Mouse (Mus musculus) embryonic facial prominence, embryonic 11.5 days (tissue): ENCODE results near the gene Ift20. TPM values are rescaled to one million over a fixed set of nuclear protein-coding genes. Genes with fewer than 3 reads are reported as not detected.

Experiments used
- ATAC-seq: fragments of 200-750 bp; cut with Nextera tagmentation; replicated peaks from 2 replicates; pipeline ENCODE4 v1.8.0; 2017; ENCODE audit warnings: low read depth; ENCODE audit not compliant: insufficient number of reproducible peaks, low FRiP score, low TSS enrichment
- DNase-seq: peaks from one replicate; pipeline ENCODE4 v3.0.0-alpha.2; 2015; ENCODE audit warnings: low spot score
- H3K27ac ChIP-seq: fragments of 300-500 bp; sonication (generic); replicated peaks from 2 replicates; pipeline ENCODE4 v1.5.1; 2014; ENCODE audit warnings: mild to moderate bottlenecking, low read depth, low read length, control low read depth
- H3K27me3 ChIP-seq: fragments of 300-500 bp; sonication (generic); 2 replicates; pipeline ENCODE4 v1.6.1; 2014; ENCODE audit warnings: mild to moderate bottlenecking, low read length, moderate library complexity, mixed read lengths; ENCODE audit not compliant: control insufficient read depth, insufficient read depth
- H3K36me3 ChIP-seq: fragments of 300-500 bp; sonication (generic); replicated peaks from 2 replicates; pipeline ENCODE4 v1.6.1; 2014; ENCODE audit warnings: low read depth, mild to moderate bottlenecking, low read length, moderate library complexity, mixed read lengths; ENCODE audit not compliant: control insufficient read depth, insufficient read depth
- H3K4me1 ChIP-seq: fragments of 300-500 bp; sonication (generic); 2 replicates; pipeline ENCODE4 v1.6.1; 2014; ENCODE audit warnings: low read length, mixed read lengths; ENCODE audit not compliant: control insufficient read depth, insufficient read depth
- H3K4me2 ChIP-seq: fragments of 300-500 bp; sonication (generic); 2 replicates; pipeline ENCODE4 v1.6.1; 2014; ENCODE audit warnings: low read depth, mild to moderate bottlenecking, control low read depth, low read length, moderate library complexity
- H3K4me3 ChIP-seq: fragments of 300-500 bp; sonication (generic); 2 replicates; pipeline ENCODE4 v1.5.1; 2014; ENCODE audit warnings: low read depth, low read length, control low read depth
- H3K9ac ChIP-seq: fragments of 300-500 bp; sonication (generic); replicated peaks from 2 replicates; pipeline ENCODE4 v1.6.1; 2014; ENCODE audit warnings: mild to moderate bottlenecking, control low read depth, low read length
- H3K9me3 ChIP-seq: fragments of 300-500 bp; sonication (generic); replicated peaks from 2 replicates; pipeline ENCODE4 v1.6.1; 2016; ENCODE audit warnings: mild to moderate bottlenecking, low read length, inconsistent platforms, mixed read lengths; ENCODE audit not compliant: control insufficient read depth
- WGBS: fragments of 180-500 bp; shearing (Covaris S2); extraction: QIAGEN DNeasy Blood & Tissue Kit; methylation state at CpG from one replicate; pipeline ENCODE4 v1.1.7; 2014; 5-methylcytosine and 5-hydroxymethylcytosine counted together
- polyA plus RNA-seq: library from polyadenylated mRNA; unstranded; fragments of >200 nt; fragmentation: Nextera tagmentation; extraction: Ambion mirVana; gene quantifications from 2 replicates; pipeline ENCODE4 v1.2.1, GENCODE M21; 2014

Gene Ift20
- polyA plus RNA-seq, 1 experiment from 2014 or later, result 138 TPM

- H3K9ac ChIP-seq, result no peak overlapping the region
- H3K36me3 ChIP-seq, result no peaks in the 10 kb centered on the region
- 42% methylated on average over 16 of the region's 16 CpGs for WGBS
- H3K4me3 ChIP-seq, result no peak overlapping the region
- no peak overlapping the region for H3K27ac ChIP-seq
- ATAC-seq (no peak), DNase-seq (no peak)
- no peaks in the 10 kb centered on the region for H3K9me3 ChIP-seq
- H3K4me2 ChIP-seq, result 0 out of 2 replicates have a peak overlapping the region, but pooled peaks have one; percentile 5
- peaks cover 22% of the 10 kb centered on the region for H3K27me3 ChIP-seq
- H3K4me1 ChIP-seq, result peaks cover 3% of the 10 kb centered on the region; the same call in 1 of the 2 replicates
These were observed 36.6 kb upstream of the Ift20 start for GRCm38 (mm10) chr11:78499543-78499942.

DNA sequence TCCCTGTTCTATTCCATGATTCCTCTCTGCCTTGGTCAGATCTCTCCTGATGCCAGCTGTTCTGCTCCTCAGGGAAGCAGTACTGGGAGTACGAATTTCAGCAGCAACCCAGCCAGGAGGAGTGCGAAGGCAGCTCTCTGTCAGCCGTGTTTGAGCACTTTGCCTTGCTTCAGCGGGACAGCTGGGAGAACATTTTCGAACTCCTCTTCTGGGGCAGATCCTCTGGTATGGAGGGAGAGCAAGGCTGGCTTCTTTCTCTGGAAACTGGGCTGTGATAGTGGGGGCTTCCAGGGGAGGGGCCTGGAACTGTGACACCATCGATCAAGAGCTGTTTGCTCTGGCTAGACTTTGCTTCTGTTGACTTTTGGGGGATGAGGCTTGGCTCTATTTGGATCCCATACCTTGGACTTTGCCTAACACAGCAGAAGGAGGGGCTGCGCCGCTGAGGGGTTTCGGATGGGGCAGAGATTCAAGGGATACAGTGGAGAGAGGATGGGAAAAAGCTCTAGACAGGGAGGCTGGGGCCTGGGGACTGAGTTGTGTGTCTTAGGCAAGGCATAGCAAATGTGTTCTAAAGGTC lies 35.4 kb upstream of the Ift20 start:
- peaks cover 16% of the 10 kb centered on the region for H3K27me3 ChIP-seq
- ATAC-seq (no peak), DNase-seq (no peak)
- H3K4me2 ChIP-seq, result no peak overlapping the region
- H3K36me3 ChIP-seq, result no peaks in the 10 kb centered on the region
- no peak overlapping the region for H3K4me3 ChIP-seq
- H3K27ac ChIP-seq, result no peak overlapping the region
- H3K9ac ChIP-seq, result no peak overlapping the region
- peaks cover 3% of the 10 kb centered on the region; the same call in 1 of the 2 replicates for H3K4me1 ChIP-seq
- H3K9me3 ChIP-seq, result no peaks in the 10 kb centered on the region
- 82% methylated on average over 9 of the region's 9 CpGs for WGBS

DNA sequence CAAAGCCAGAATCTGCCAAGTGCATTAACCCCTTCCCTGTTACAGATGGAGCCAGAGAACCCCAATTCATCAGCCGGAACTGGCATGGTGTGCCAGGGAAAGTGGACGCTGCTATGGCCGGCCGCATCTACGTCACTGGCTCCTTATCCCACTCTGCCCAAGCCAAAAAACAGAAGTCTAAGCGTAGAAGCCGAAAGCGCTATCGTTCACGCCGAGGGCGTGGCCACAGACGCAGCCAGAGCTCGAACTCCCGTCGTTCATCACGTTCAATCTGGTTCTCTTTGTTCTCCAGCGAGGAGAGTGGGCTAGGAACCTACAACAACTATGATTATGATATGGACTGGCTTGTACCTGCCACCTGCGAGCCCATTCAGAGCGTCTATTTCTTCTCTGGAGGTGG lies 34.6 kb upstream of the Ift20 start:
- Histone ChIP-seq H3K4me1 (peaks cover 3% of the 10 kb centered on the region; the same call in 1 of the 2 replicates), H3K27me3 (peaks cover 10% of the 10 kb centered on the region), H3K9me3 (no peaks in the 10 kb centered on the region), H3K27ac (no peak overlapping the region), H3K9ac (no peak overlapping the region), H3K4me3 (no peak overlapping the region), H3K36me3 (no peaks in the 10 kb centered on the region), H3K4me2 (no peak overlapping the region; the same call in 1 of the 2 replicates)
- ATAC-seq (no peak), DNase-seq (no peak)
- 76% methylated on average over 20 of the region's 20 CpGs for WGBS

DNA sequence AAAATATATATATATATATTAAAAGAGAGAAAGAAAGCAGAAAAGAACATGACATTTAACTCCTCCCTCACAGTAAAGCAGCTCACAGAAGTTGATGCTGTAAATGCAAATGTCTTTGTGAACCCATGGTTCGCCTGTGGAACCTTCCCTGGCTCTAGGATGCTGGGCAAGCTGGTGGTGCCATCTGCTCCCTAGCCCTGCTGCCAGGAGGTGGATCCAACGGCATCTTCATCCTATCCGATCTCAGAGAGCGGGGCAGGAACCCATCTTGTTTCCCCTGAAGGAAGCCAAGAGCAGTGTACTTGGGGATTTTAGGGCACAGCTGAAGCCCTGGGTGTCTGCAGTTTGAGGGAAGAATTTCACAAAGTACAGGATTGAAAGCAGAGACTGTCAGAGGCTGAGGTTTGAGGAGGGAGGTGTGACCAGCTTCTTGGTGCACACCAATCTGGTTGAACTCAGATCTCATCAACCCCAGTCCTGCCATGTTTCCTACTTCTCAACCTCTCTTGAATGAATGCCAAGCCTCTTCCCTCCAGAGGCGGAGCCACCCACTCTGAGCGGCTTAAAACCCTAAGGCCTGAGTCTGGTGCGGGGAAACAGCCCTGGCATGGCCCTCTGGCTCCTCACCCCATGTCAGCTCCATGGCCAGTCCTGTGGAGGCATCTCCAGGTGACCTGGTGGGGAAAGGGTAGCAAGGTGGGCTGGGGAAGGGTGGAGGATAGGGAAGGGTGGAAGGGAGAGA lies 33.1 kb upstream of the Ift20 start, which contains the start of gene Sebox:
Sebox (plus strand) TSS at position 539 of the 742 bp plus-strand sequence.
- no peaks in the 10 kb centered on the region for H3K9me3 ChIP-seq
- ATAC-seq (no peak), DNase-seq (no peak)
- no peak within 1 kb of the TSS for H3K4me2 ChIP-seq
- H3K36me3 ChIP-seq, result no peaks in the 10 kb centered on the region; the same call in 1 of the 2 replicates
- WGBS, result 69% methylated on average over 7 of the region's 7 CpGs
- no peak within 1 kb of the TSS for H3K4me3 ChIP-seq
- no peak within 1 kb of the TSS for H3K9ac ChIP-seq
- no peaks in the 10 kb centered on the region for H3K4me1 ChIP-seq
- H3K27ac ChIP-seq, result no peak within 1 kb of the TSS
- H3K27me3 ChIP-seq, result peaks cover 5% of the 10 kb centered on the region; the same call in 1 of the 2 replicates

DNA sequence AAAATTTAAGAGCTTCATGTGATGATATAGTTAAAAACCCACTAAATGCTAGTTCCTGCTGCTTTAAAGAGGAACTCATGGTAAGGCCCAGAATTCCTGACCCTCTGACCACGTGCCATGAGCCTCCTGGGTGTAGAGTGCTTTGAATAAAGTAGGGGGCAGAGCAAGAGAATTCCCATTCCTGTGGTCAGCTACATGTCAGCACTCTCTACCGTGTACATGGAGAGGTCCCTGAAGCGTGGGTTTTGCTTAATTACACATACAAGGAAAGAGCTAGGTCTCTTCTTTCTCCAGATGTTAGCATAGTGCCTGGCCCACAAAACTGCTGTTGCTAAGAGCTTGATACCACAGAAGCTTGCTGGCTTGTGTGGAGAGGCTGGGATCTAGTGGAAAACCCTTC lies 30.7 kb upstream of the Ift20 start:
- no peak for ATAC-seq
- no peak overlapping the region for H3K9ac ChIP-seq
- WGBS, result 75% methylated on average over 3 of the region's 3 CpGs

GRCm38 (mm10) chr11:78509148-78509547 lies 27.0 kb upstream of the Ift20 start:
- no peak for ATAC-seq
- H3K27ac ChIP-seq, result no peak overlapping the region
- no peaks in the 10 kb centered on the region; the same call in 1 of the 2 replicates for H3K36me3 ChIP-seq

More for the DNA sequence above, 30.7 kb upstream of the Ift20 start:
- Histone ChIP-seq H3K4me1 (no peaks in the 10 kb centered on the region), H3K4me3 (no peak overlapping the region), H3K4me2 (no peak overlapping the region), H3K36me3 (no peaks in the 10 kb centered on the region; the same call in 1 of the 2 replicates), H3K9me3 (no peaks in the 10 kb centered on the region), H3K27me3 (no peaks in the 10 kb centered on the region), H3K27ac (no peak overlapping the region)
- no peak for DNase-seq

GRCm38 (mm10) chr11:78512025-78512957 lies 23.9 kb upstream of the Ift20 start, which contains the start of the genes Tmem199 and Poldip2:
Gene Tmem199 (minus strand): TSS chr11:78512172.
Gene Poldip2 (plus strand): TSS chr11:78512193.
- H3K4me1 ChIP-seq, result no peaks in the 10 kb centered on the region; the same call in 1 of the 2 replicates
- peak within 1 kb of the TSS; percentile 74 for H3K4me2 ChIP-seq
- peak within 1 kb of the TSS; percentile 31 for H3K27ac ChIP-seq
- H3K9ac ChIP-seq, result peak within 1 kb of the TSS; percentile 88
- H3K36me3 ChIP-seq, result peaks cover 8% of the 10 kb centered on the region
- DNase-seq (peak; percentile 97), ATAC-seq (peak; percentile 95)
- WGBS, result under 1% methylated on average over 67 of the region's 67 CpGs
- H3K27me3 ChIP-seq, result no peaks in the 10 kb centered on the region
- peak within 1 kb of the TSS; percentile 70 for H3K4me3 ChIP-seq
- no peaks in the 10 kb centered on the region for H3K9me3 ChIP-seq

More at GRCm38 (mm10) chr11:78509148-78509547, 27.0 kb upstream of the Ift20 start:
- DNase-seq, result no peak
- WGBS, result 81% methylated on average over 5 of the region's 5 CpGs
- no peak overlapping the region for H3K4me2 ChIP-seq
- H3K27me3 ChIP-seq, result no peaks in the 10 kb centered on the region
- no peaks in the 10 kb centered on the region; the same call in 1 of the 2 replicates for H3K4me1 ChIP-seq
- no peaks in the 10 kb centered on the region for H3K9me3 ChIP-seq
- H3K9ac ChIP-seq, result no peak overlapping the region
- H3K4me3 ChIP-seq, result no peak overlapping the region
